Mouse (Mus musculus): Measurements from ENCODE around the gene Ipmk.

DNA sequence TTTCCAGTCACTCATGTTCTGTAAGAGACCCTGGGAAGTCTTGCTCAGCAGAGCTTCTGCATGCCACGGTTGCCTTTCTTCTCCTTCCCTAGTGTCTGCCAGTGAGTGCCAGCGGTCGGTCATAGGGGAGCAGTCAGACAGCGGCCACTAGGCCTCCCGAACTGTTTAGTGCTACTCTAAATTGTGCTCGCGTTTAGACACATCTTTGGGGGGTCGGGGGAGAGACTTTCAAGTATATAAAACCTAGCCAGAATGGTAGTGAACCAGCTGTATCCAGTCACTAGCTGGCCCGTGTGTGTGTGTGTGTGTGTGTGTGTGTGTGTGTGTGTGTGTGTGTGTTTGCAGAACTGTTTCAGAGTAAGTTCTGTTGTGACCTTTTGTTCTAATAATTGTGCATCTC, 6.3 kb downstream of the Ipmk start:
- no peak for TF ChIP-seq ZC3H11A (IDR thresholded peaks at IDR 0.05; ENCODE audit: borderline replicate concordance, low read depth, low read length)
- TF ChIP-seq CHD2 (IDR thresholded peaks at IDR 0.05; ENCODE audit: low read depth, low read length), result no peak
- no peak for TF ChIP-seq HCFC1 (IDR thresholded peaks at IDR 0.05; ENCODE audit: borderline replicate concordance, insufficient read depth, low read length)
- TF ChIP-seq MAFK (IDR thresholded peaks at IDR 0.05; ENCODE audit: insufficient read depth, low read depth, low read length), result no peak

Measured in ES-E14 (cell line).